Mouse (Mus musculus) kidney, adult 2 months (tissue): ENCODE data around the gene Senp3.

Experiments
- CTCF ChIP-seq: fragments of 200-500 bp; conservative IDR thresholded peaks from 2 replicates; pipeline ENCODE4 v1.5.1; 2011; ENCODE audit warnings: low read depth, mild to moderate bottlenecking, control low read depth, low read length, moderate library complexity, mixed read lengths; ENCODE audit not compliant: insufficient read depth, insufficient read length
- POLR2A ChIP-seq: fragments of 200-500 bp; IDR thresholded peaks from one replicate; pipeline ENCODE4 v1.6.1; 2011; ENCODE audit warnings: low read depth, low read length, control low read depth

GRCm38 (mm10) chr11:69684128-69684745 is 2.4 kb upstream of the Senp3 start:
- TF ChIP-seq CTCF = no peak
- TF ChIP-seq POLR2A = no peak
